In genomic region chr12:100269967-100270662, GRCm38 (mm10) we compare ENCODE assay signal across 15 mouse cellular contexts.
DNase-seq lines count a peak whose midpoint lies in the region; ATAC-seq and TF ChIP-seq lines count a peak whose summit lies in the region.
"Had no signal": no experiment of that assay in that cellular context is flagged by ENCODE, and none has a peak within 500 bp of the region (broad histone marks: within the 10 kb centered on the region; RNA-seq: fewer than 3 reads in every experiment).

No protein-coding gene starts in this region.

- no peak overlapping the region for H3K27ac ChIP-seq in lung, postnatal 0 days (ENCODE audit: low read length)
- H3K27ac ChIP-seq in intestine, postnatal 0 days (ENCODE audit: low read depth, low read length): no peak overlapping the region
- H3K27ac ChIP-seq: limb, embryonic 10.5 days; midbrain, embryonic 12.5 days had no signal

- H3K4me2 ChIP-seq in lung, postnatal 0 days (replicated peaks; ENCODE audit: low read depth, low read length): no peak overlapping the region
- H3K4me2 ChIP-seq in intestine, postnatal 0 days (replicated peaks; ENCODE audit: low read depth): no peak overlapping the region
- H3K4me2 ChIP-seq: midbrain, embryonic 12.5 days had no signal

- WGBS in lung, postnatal 0 days: 70% methylated on average over 9 of the region's 9 CpGs
- 67% methylated on average over 9 of the region's 9 CpGs for WGBS in lung, adult 2 months
- 51% methylated on average over 9 of the region's 9 CpGs for WGBS in intestine, postnatal 0 days

- peak; percentile 27; the same call in 1 of the 2 replicates for TF ChIP-seq EP300 in lung, postnatal 0 days (IDR thresholded peaks at IDR 0.05)

- no peaks in the 10 kb centered on the region for H3K9me3 ChIP-seq in lung, postnatal 0 days (ENCODE audit: low read length)
- no peaks in the 10 kb centered on the region for H3K9me3 ChIP-seq in intestine, postnatal 0 days (ENCODE audit: control insufficient read depth)
- H3K9me3 ChIP-seq: limb, embryonic 10.5 days; midbrain, embryonic 12.5 days had no signal

- H3K36me3 ChIP-seq in lung, postnatal 0 days (ENCODE audit: insufficient read depth, low read length): no peaks in the 10 kb centered on the region
- H3K36me3 ChIP-seq in intestine, postnatal 0 days (ENCODE audit: control insufficient read depth, insufficient read depth): no peaks in the 10 kb centered on the region
- H3K36me3 ChIP-seq: limb, embryonic 10.5 days; midbrain, embryonic 12.5 days had no signal

- no peak for TF ChIP-seq CTCF in lung, postnatal 0 days (IDR thresholded peaks at IDR 0.05)
- TF ChIP-seq CTCF in lung, adult 2 months (IDR thresholded peaks at IDR 0.05; ENCODE audit: insufficient read depth, low read length): no peak
- TF ChIP-seq CTCF in intestine, postnatal 0 days (IDR thresholded peaks at IDR 0.05; ENCODE audit: low read depth): no peak

- TF ChIP-seq POLR2A in lung, adult 2 months (IDR thresholded peaks at IDR 0.05; ENCODE audit: borderline replicate concordance, extremely low read depth, low read depth, low read length): no peak

- H3K27me3 ChIP-seq in lung, postnatal 0 days (replicated peaks; ENCODE audit: insufficient read depth, low read length): no peaks in the 10 kb centered on the region; the same call in 1 of the 2 replicates
- H3K27me3 ChIP-seq in intestine, postnatal 0 days (replicated peaks; ENCODE audit: control insufficient read depth, insufficient read depth, low read length): no peaks in the 10 kb centered on the region
- H3K27me3 ChIP-seq: midbrain, embryonic 12.5 days had no signal

- peak; percentile 64 for DNase-seq in gastrocnemius, adult 18-20 months (ENCODE audit: low spot score)
- no peak for DNase-seq in gastrocnemius, postnatal 36 days
- DNase-seq in lung, postnatal 0 days (ENCODE audit: low spot score): peak; percentile 42
- DNase-seq in lung, adult 2 months: no peak
- peak; percentile 67 for DNase-seq in NIH3T3 (ENCODE audit: low read depth)
- DNase-seq in testis, postnatal 14 days (ENCODE audit: low spot score): no peak
- DNase-seq: embryo, embryonic 11 days; forebrain, postnatal 0 days; heart, postnatal 36 days; kidney, adult 18-20 months; thymus, adult 2 months had no signal

- H3K4me3 ChIP-seq in lung, postnatal 0 days (ENCODE audit: low read depth, low read length): no peak overlapping the region
- no peak overlapping the region for H3K4me3 ChIP-seq in lung, adult 2 months (replicated peaks; ENCODE audit: extremely low read depth, low read depth, low read length)
- H3K4me3 ChIP-seq in intestine, postnatal 0 days (ENCODE audit: low read depth, low read length): no peak overlapping the region
- H3K4me3 ChIP-seq: limb, embryonic 10.5 days; midbrain, embryonic 12.5 days had no signal

- H3K9ac ChIP-seq in lung, postnatal 0 days (replicated peaks; ENCODE audit: low read depth): no peak overlapping the region
- no peak overlapping the region for H3K9ac ChIP-seq in intestine, postnatal 0 days (ENCODE audit: low read depth, low read length)
- H3K9ac ChIP-seq: forebrain, postnatal 0 days; midbrain, embryonic 12.5 days had no signal

- no peaks in the 10 kb centered on the region for H3K4me1 ChIP-seq in lung, postnatal 0 days (ENCODE audit: insufficient read depth, low read depth, low read length)
- peaks cover 2% of the 10 kb centered on the region; the same call in 1 of the 2 replicates for H3K4me1 ChIP-seq in lung, adult 2 months (ENCODE audit: control insufficient read depth, insufficient read depth, low read length)
- H3K4me1 ChIP-seq in intestine, postnatal 0 days (replicated peaks; ENCODE audit: control insufficient read depth, insufficient read depth, low read length): 0 out of 2 replicates have a peak, but pooled peaks cover 2% of the 10 kb centered on the region
- H3K4me1 ChIP-seq: limb, embryonic 10.5 days had no signal

- ATAC-seq in lung, postnatal 0 days: 0 out of 2 replicates have a peak, but pooled peaks have one; percentile 38
- ATAC-seq in intestine, postnatal 0 days: peak; percentile 85
- no peak for ATAC-seq in inflammation-experienced regulatory T-cells, adult 6 months
- ATAC-seq: forebrain, postnatal 0 days had no signal

- intact Hi-C loops in gastrocnemius, postnatal 36 days (cut with DNase I): no loop called here

Comparison
In these comparisons a context has a peak if more than half of its experiments do, and no peak if none do; other contexts are left out.
1. DNase-seq: peak in gastrocnemius, adult 18-20 months (single experiment), lung, postnatal 0 days (single experiment) and NIH3T3 (single experiment); none in gastrocnemius, postnatal 36 days (0 of 2), lung, adult 2 months (single experiment) and testis, postnatal 14 days (single experiment).